Mouse (Mus musculus) CH12.LX (cell line): ENCODE results near the gene Tekt5.

Experiments
- CHD2 ChIP-seq: IDR thresholded peaks from 2 replicates; pipeline ENCODE4 v1.6.1; 2011; ENCODE audit warnings: low read length, improper control_type of control experiment
- EP300 ChIP-seq: IDR thresholded peaks from 2 replicates; pipeline ENCODE4 v1.6.1; 2011; ENCODE audit warnings: low read length, improper control_type of control experiment
- NELFE ChIP-seq: IDR thresholded peaks from 2 replicates; pipeline ENCODE4 v1.6.1; 2011; ENCODE audit warnings: low read depth, low read length, improper control_type of control experiment
- PAX5 ChIP-seq: IDR thresholded peaks from 2 replicates; pipeline ENCODE4 v1.6.1; 2012; ENCODE audit warnings: low read length, inconsistent platforms, mixed read lengths
- POLR2A ChIP-seq: IDR thresholded peaks from 2 replicates; pipeline ENCODE4 v1.6.1; 2011; ENCODE audit warnings: low read depth, mild to moderate bottlenecking, improper control_type of control experiment, low read length

GRCm38 (mm10) chr16:10341110-10341509 is 54.2 kb downstream of the Tekt5 start:
- TF ChIP-seq PAX5 (no peak), NELFE (no peak), POLR2A (no peak), EP300 (no peak), CHD2 (no peak)
